Mouse (Mus musculus) kidney, embryonic 16.5 days (tissue): ENCODE results near the gene Ccdc58. TPM values are rescaled to one million over a fixed set of nuclear protein-coding genes. Genes with fewer than 3 reads are reported as not detected.
"Not testable (repeated sequence)": the region's sequence is repeated elsewhere in the genome, so short reads cannot be mapped to it uniquely, and the experiment has no call there.

ENCODE experiments used
- ATAC-seq: fragments of 200-750 bp; cut with Nextera tagmentation; 2 replicates; pipeline ENCODE4 v1.8.0; 2017; ENCODE audit warnings: moderate TSS enrichment; ENCODE audit not compliant: low FRiP score, low TSS enrichment
- H3K27ac ChIP-seq: fragments of 300-500 bp; sonication (generic); 2 replicates; pipeline ENCODE4 v1.5.1; 2014; ENCODE audit warnings: low read length
- H3K27me3 ChIP-seq: fragments of 300-500 bp; sonication (generic); 2 replicates; pipeline ENCODE4 v1.6.1; 2014; ENCODE audit warnings: low read length, control low read depth, mixed read lengths; ENCODE audit not compliant: insufficient read depth
- H3K36me3 ChIP-seq: fragments of 300-500 bp; sonication (generic); 2 replicates; pipeline ENCODE4 v1.6.1; 2014; ENCODE audit warnings: low read length, control low read depth, mixed read lengths; ENCODE audit not compliant: insufficient read depth
- H3K4me1 ChIP-seq: fragments of 300-500 bp; sonication (generic); 2 replicates; pipeline ENCODE4 v1.6.1; 2014; ENCODE audit warnings: low read length, control low read depth, mixed read lengths; ENCODE audit not compliant: insufficient read depth
- H3K4me2 ChIP-seq: fragments of 300-500 bp; sonication (generic); replicated peaks from 2 replicates; pipeline ENCODE4 v1.6.1; 2014; ENCODE audit warnings: low read depth, low read length
- H3K4me3 ChIP-seq: fragments of 300-500 bp; sonication (generic); 2 replicates; pipeline ENCODE4 v1.5.1; 2014; ENCODE audit warnings: mild to moderate bottlenecking, low read length
- H3K9ac ChIP-seq: fragments of 300-500 bp; sonication (generic); replicated peaks from 2 replicates; pipeline ENCODE4 v1.6.1; 2014; ENCODE audit warnings: low read length
- H3K9me3 ChIP-seq: fragments of 300-500 bp; sonication (generic); 2 replicates; pipeline ENCODE4 v1.6.1; 2016; ENCODE audit warnings: low read length, control low read depth
- WGBS: fragments of 180-500 bp; shearing (Covaris S2); extraction: QIAGEN DNeasy Blood & Tissue Kit; methylation state at CpG from one replicate; pipeline ENCODE4 v1.1.7; 2014; 5-methylcytosine and 5-hydroxymethylcytosine counted together
- polyA plus RNA-seq: library from polyadenylated mRNA; unstranded; fragments of >200 nt; fragmentation: Nextera tagmentation; extraction: Ambion mirVana; gene quantifications from 2 replicates; pipeline ENCODE4 v1.2.1, GENCODE M21; 2015

The Ccdc58 gene
- polyA plus RNA-seq: 80.7 and 86.8 TPM in 2 replicates

DNA sequence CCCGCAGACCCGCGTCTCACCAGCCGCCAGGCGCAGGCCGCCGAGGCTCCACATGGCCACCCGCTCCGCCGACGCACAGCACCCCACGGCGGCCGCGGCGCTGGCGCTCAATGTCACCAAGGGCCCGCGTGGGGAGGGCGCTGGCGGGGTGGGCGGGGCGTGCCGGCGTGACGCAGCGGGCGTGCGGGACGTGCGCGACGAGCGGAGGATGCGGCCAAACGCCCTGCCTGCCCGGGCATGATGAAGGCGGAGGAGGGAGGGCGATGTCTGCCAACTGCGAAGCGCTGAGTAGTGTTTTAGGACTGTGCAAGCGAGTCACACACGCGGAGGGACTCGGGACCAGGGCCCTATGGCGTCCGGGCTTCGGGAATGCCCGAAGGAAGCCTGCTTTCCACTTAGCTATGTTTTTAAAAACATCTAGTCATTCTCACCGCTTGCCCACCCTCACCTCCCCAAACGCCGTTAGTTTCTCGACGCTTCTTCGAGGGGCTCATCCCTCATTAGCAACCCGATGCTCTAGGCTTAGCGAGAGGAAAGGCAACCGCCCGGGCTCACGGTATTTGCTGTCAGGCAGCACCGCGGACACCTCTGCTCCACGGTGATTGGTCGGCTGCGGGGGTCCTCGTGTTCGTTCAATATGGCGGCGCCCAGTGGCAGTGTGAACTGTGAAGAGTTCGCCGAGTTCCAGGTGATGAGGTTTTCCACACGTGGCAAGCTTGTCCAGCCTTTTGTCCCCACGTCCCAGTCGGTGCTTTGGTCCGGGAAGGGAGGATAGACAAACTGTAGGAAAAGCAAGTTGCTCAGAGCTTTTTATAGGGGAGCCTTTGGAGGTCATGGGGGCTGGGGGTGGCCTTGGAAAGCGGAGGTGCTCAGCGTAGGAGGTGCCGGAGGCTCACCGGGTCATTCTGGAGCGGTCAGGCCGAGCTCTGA, at the start of gene Ccdc58, which contains the start of gene Fam162a:
Gene Ccdc58 (plus strand): TSS at position 236 of the 930 bp plus-strand sequence.
Gene Fam162a (minus strand): TSS at position 145 of the 930 bp plus-strand sequence.
- peak; percentile 96 for ATAC-seq

DNA sequence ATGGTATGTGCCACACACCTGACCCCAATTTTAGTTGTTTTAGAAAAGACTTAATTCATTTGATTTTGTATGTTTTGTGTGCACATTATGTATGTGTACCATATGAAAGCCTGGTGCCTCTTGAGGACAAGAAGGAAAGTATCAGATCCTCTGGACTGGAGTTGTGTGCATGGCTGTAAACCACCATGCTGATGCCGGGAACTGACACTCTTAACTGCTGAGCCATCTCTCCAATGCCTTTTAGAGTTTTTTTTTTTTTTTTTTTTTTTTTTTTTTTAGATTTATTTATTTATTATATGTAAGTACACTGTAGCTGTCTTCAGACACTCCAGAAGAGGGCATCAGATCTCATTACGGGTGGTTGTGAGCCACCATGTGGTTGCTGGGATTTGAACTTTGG, 43.4 kb upstream of the Ccdc58 start:
- not testable (repeated sequence) for H3K9me3 ChIP-seq, H3K27me3 ChIP-seq, ATAC-seq, H3K4me2 ChIP-seq, H3K4me1 ChIP-seq, H3K4me3 ChIP-seq, H3K27ac ChIP-seq, H3K9ac ChIP-seq
- peaks cover 30% of the 10 kb centered on the region for H3K36me3 ChIP-seq
- WGBS: 96% methylated on average over 1 of the region's 2 CpGs

More for the DNA sequence above, at the start of gene Ccdc58, which contains the start of gene Fam162a:
- under 1% methylated on average over 79 of the region's 81 CpGs for WGBS
- peak within 1 kb of the TSS; percentile 93 for H3K9ac ChIP-seq
- no peaks in the 10 kb centered on the region for H3K9me3 ChIP-seq
- peaks cover 3% of the 10 kb centered on the region; the same call in 1 of the 2 replicates for H3K36me3 ChIP-seq
- peak within 1 kb of the TSS; percentile 100 for H3K27ac ChIP-seq
- H3K4me3 ChIP-seq: peak within 1 kb of the TSS; percentile 83
- H3K27me3 ChIP-seq: no peaks in the 10 kb centered on the region
- peak within 1 kb of the TSS; percentile 53 for H3K4me2 ChIP-seq
- peaks cover 27% of the 10 kb centered on the region for H3K4me1 ChIP-seq

DNA sequence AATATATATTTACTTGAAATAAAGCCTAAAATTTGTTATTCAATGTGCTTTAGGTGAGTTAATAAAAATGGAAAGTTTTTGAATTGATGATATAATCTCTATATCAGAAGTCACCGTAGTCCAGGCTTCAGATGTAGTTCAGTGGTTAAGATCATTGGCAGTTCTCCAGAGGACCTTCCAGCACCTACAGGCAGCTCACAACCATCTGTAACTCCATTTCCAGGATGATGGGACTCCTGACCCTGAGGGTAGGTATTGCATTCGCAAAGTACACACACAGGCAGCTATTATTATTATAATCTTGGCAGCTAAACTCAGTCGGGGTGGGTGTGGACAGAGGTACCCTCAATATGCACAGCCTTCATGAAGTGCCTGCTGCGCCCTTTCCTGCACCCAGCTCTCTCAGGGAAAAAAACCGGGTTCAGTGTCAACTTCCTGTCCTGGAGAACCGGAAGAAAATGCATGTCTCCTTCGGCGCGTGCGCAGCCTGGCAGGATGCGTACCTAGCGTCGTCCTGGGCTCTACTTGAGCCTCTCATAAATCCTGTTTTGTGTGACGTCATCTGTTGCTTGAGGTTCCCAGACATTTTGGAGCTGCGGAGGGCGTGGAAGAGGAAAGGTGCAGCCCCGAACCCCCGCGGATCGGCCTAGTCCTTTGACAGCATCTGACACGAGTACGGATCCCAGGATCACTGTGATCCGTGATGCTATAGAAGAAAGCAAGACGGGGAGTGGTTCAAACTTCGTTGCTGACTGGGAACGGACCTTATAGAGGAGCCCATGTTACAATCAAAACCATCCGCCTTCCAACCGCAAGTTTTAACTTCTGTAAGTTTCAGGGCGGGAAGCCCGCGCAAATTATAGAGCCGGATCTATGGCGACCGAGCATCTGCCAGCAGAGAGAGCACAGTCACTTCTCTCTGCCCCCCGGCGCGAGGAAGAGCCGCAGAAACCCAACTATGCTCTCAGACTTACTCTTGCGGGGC, 30.6 kb upstream of the Ccdc58 start, which contains the start of gene Wdr5b:
Gene Wdr5b (plus strand): TSS at position 551 of the 985 bp plus-strand sequence.
- Histone ChIP-seq H3K4me1 (peaks cover 17% of the 10 kb centered on the region), H3K36me3 (peaks cover 24% of the 10 kb centered on the region), H3K9me3 (no peaks in the 10 kb centered on the region), H3K4me3 (peak within 1 kb of the TSS; percentile 81), H3K4me2 (peak within 1 kb of the TSS; percentile 65), H3K27ac (peak within 1 kb of the TSS; percentile 86), H3K27me3 (no peaks in the 10 kb centered on the region), H3K9ac (peak within 1 kb of the TSS; percentile 89)
- 1% methylated on average over 39 of the region's 39 CpGs for WGBS
- peak; percentile 98 for ATAC-seq

GRCm38 (mm10) chr16:36041625-36042020, 29.9 kb upstream of the Ccdc58 start:
- Histone ChIP-seq H3K27ac (peak overlapping the region; percentile 86), H3K9me3 (no peaks in the 10 kb centered on the region), H3K4me1 (peaks cover 17% of the 10 kb centered on the region), H3K4me2 (peak overlapping the region; percentile 65), H3K36me3 (peaks cover 28% of the 10 kb centered on the region), H3K27me3 (no peaks in the 10 kb centered on the region), H3K9ac (peak overlapping the region; percentile 89), H3K4me3 (peak overlapping the region; percentile 81)
- ATAC-seq: no peak
- 22% methylated on average over 11 of the region's 11 CpGs for WGBS

DNA sequence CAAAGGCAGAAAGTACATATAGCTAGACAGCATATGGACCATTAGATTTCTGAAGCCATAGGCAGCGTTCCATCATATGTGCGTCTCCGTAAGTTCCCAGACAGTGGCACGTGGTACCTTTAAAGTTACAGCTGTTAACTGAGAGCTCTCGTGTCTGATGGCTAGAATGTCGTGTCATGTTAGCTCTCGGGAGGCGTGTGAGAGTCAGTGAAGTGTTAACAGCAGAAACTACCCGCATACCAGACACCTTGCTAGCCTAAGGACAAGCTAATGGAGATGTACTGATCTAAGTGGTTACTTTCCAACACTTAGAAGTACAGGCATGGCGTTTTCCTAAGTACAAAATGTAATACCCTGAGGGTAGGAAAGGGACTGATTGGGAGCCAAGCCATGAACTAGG, 28.4 kb upstream of the Ccdc58 start:
- peaks cover 17% of the 10 kb centered on the region for H3K4me1 ChIP-seq
- no peak for ATAC-seq
- no peaks in the 10 kb centered on the region for H3K9me3 ChIP-seq
- H3K4me2 ChIP-seq: no peak overlapping the region
- H3K27me3 ChIP-seq: no peaks in the 10 kb centered on the region
- 70% methylated on average over 10 of the region's 10 CpGs for WGBS
- no peak overlapping the region for H3K27ac ChIP-seq
- H3K9ac ChIP-seq: no peak overlapping the region
- H3K4me3 ChIP-seq: no peak overlapping the region
- peaks cover 36% of the 10 kb centered on the region for H3K36me3 ChIP-seq

- H3K9me3 ChIP-seq: no peaks in the 10 kb centered on the region
- peaks cover 45% of the 10 kb centered on the region for H3K36me3 ChIP-seq
- no peak overlapping the region for H3K27ac ChIP-seq
- no peaks in the 10 kb centered on the region for H3K27me3 ChIP-seq
- no peak overlapping the region for H3K4me2 ChIP-seq
- 85% methylated on average over 4 of the region's 4 CpGs for WGBS
- H3K9ac ChIP-seq: no peak overlapping the region
- no peak for ATAC-seq
- peaks cover 17% of the 10 kb centered on the region for H3K4me1 ChIP-seq
- no peak overlapping the region for H3K4me3 ChIP-seq
Measured at GRCm38 (mm10) chr16:36043964-36044363, 27.5 kb upstream of the Ccdc58 start.

GRCm38 (mm10) chr16:36047538-36047937, 23.9 kb upstream of the Ccdc58 start:
- 88% methylated on average over 4 of the region's 4 CpGs for WGBS
- peaks cover 2% of the 10 kb centered on the region; the same call in 1 of the 2 replicates for H3K4me1 ChIP-seq
- no peak overlapping the region for H3K9ac ChIP-seq
- peaks cover 72% of the 10 kb centered on the region for H3K36me3 ChIP-seq
- H3K27me3 ChIP-seq: no peaks in the 10 kb centered on the region
- H3K27ac ChIP-seq: no peak overlapping the region
- H3K4me3 ChIP-seq: no peak overlapping the region
- no peaks in the 10 kb centered on the region for H3K9me3 ChIP-seq
- H3K4me2 ChIP-seq: no peak overlapping the region
- no peak for ATAC-seq

- Histone ChIP-seq H3K27ac (no peak overlapping the region), H3K9me3 (no peaks in the 10 kb centered on the region), H3K4me3 (no peak overlapping the region), H3K36me3 (peaks cover 50% of the 10 kb centered on the region), H3K9ac (no peak overlapping the region), H3K27me3 (no peaks in the 10 kb centered on the region), H3K4me2 (no peak overlapping the region), H3K4me1 (no peaks in the 10 kb centered on the region)
- WGBS: 87% methylated on average over 6 of the region's 6 CpGs
- no peak for ATAC-seq
Measured at GRCm38 (mm10) chr16:36051491-36051890, 20.0 kb upstream of the Ccdc58 start.

DNA sequence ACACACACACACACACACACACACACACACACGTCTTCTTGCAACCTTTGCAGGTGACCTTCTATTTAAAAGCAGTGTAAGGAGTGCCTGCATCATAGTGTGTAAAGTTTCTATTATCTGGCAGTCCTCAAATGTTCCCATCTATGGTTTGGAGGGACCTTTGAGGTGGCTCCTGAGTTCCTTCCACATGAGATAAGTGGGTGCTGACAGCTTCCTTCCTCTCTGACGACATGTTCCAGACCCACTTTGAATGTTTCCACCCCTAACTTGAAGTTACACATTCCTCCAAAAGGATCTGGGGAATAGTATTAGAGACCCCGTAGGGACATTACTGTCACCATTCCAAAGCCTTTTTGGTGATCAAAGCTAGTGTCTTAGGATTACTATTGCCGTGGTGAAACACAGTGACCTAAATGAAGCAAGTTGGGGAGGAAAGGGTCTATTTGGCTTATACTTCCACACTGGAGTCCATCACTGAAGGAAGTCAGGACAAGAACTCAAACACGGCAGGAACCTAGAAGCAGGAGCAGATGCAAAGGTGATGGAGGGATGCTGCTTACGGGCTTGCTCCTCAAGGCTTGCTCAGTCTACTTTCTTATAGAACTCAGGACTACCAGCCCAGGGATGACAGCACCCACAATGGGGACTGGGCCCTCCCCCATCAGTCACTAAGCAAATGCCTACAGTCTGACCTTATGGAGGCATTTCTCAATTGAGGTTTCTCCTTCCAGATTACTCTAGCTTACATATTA, 17.8 kb upstream of the Ccdc58 start:
- WGBS: 84% methylated on average over 6 of the region's 6 CpGs
- H3K4me3 ChIP-seq: no peak overlapping the region
- no peak overlapping the region for H3K9ac ChIP-seq
- no peaks in the 10 kb centered on the region for H3K4me1 ChIP-seq
- peaks cover 36% of the 10 kb centered on the region for H3K36me3 ChIP-seq
- ATAC-seq: no peak
- no peak overlapping the region for H3K27ac ChIP-seq
- no peak overlapping the region for H3K4me2 ChIP-seq
- no peaks in the 10 kb centered on the region for H3K27me3 ChIP-seq
- no peaks in the 10 kb centered on the region for H3K9me3 ChIP-seq
